Mouse (Mus musculus) CH12.LX (cell line): ENCODE results near the gene Scn3b. TPM values are rescaled to one million over a fixed set of nuclear protein-coding genes. Genes with fewer than 3 reads are reported as not detected.
A peak's percentile ranks its signal among the peaks of the same experiment; 100 is the strongest.

ENCODE experiments used
- DNase-seq: peaks from one replicate; pipeline ENCODE4 v3.0.0-alpha.2; 2013; ENCODE audit errors: extremely low read depth
- H3K27ac ChIP-seq: 2 replicates; pipeline ENCODE4 v1.5.1; 2012; ENCODE audit warnings: low read depth, mild to moderate bottlenecking, control low read depth, moderate library complexity; ENCODE audit not compliant: insufficient read depth
- H3K27me3 ChIP-seq: replicated peaks from 2 replicates; pipeline ENCODE3; 2012; ENCODE audit warnings: inconsistent platforms
- H3K36me3 ChIP-seq, 2 experiments: replicated peaks in 1 of 2; 2 replicates each; pipeline versions ENCODE3 to v1.6.1; 2012; ENCODE audit warnings: inconsistent platforms in 1 of 2, low read length in 1 of 2, mild to moderate bottlenecking in 1 of 2, mixed read lengths in 1 of 2, moderate library complexity in 1 of 2; ENCODE audit not compliant: control insufficient read depth in 1 of 2, insufficient read depth in 1 of 2
- H3K4me1 ChIP-seq, 2 experiments: 2 replicates each; pipeline ENCODE4 v1.6.1; 2012; ENCODE audit warnings: inconsistent platforms in 1 of 2, moderate library complexity in 1 of 2; ENCODE audit not compliant: insufficient read depth in 2 of 2, control insufficient read depth in 1 of 2
- H3K4me2 ChIP-seq: 2 replicates; pipeline ENCODE4 v1.6.1; 2012; ENCODE audit warnings: low read depth, mild to moderate bottlenecking, control low read depth; ENCODE audit not compliant: poor library complexity, insufficient read depth, severe bottlenecking
- H3K4me3 ChIP-seq, 3 experiments: fragments of 150-350 bp in 1 of 3; sonication (generic) in 1 of 3; replicated peaks in 1 of 3; 2 replicates each; pipeline versions ENCODE3 to v1.5.1; 2011 to 2012; ENCODE audit warnings: low read depth in 2 of 3, low read length in 2 of 3, mild to moderate bottlenecking in 2 of 3, moderate library complexity in 2 of 3, control low read depth in 1 of 3, improper control_type of control experiment in 1 of 3, inconsistent platforms in 1 of 3, mixed read lengths in 1 of 3; ENCODE audit not compliant: poor library complexity in 1 of 3
- H3K79me2 ChIP-seq: replicated peaks from 2 replicates; pipeline ENCODE4 v1.6.1; 2012; ENCODE audit warnings: mild to moderate bottlenecking, moderate library complexity; ENCODE audit not compliant: control insufficient read depth, poor library complexity, insufficient read depth, severe bottlenecking; ENCODE audit errors: extremely low read depth
- H3K9ac ChIP-seq: 2 replicates; pipeline ENCODE4 v1.6.1; 2012; ENCODE audit warnings: low read depth, mild to moderate bottlenecking, control low read depth, moderate library complexity; ENCODE audit not compliant: insufficient read depth
- H3K9me3 ChIP-seq: replicated peaks from 2 replicates; pipeline ENCODE3; 2012; ENCODE audit warnings: low read length, inconsistent platforms, mixed read lengths
- BHLHE40 ChIP-seq: IDR thresholded peaks from 2 replicates; pipeline ENCODE4 v1.6.1; 2011; ENCODE audit warnings: mild to moderate bottlenecking, low read depth, low read length, improper control_type of control experiment
- CHD1 ChIP-seq: IDR thresholded peaks from 2 replicates; pipeline ENCODE4 v1.6.1; 2012; ENCODE audit warnings: low read depth, low read length, improper control_type of control experiment, inconsistent platforms
- CHD2 ChIP-seq: IDR thresholded peaks from 2 replicates; pipeline ENCODE4 v1.6.1; 2011; ENCODE audit warnings: low read length, improper control_type of control experiment
- CTCF ChIP-seq, 2 experiments: IDR thresholded peaks in 1 of 2; conservative IDR thresholded peaks in 1 of 2; 2 replicates each; pipeline ENCODE4 v1.5.1; 2011 to 2012; ENCODE audit warnings: low read depth in 2 of 2, low read length in 2 of 2, improper control_type of control experiment in 1 of 2, inconsistent platforms in 1 of 2, mild to moderate bottlenecking in 1 of 2, moderate library complexity in 1 of 2
- GABPA ChIP-seq: IDR thresholded peaks from 2 replicates; pipeline ENCODE4 v1.6.1; 2012; ENCODE audit warnings: low read depth, low read length, improper control_type of control experiment, inconsistent platforms; ENCODE audit not compliant: insufficient replicate concordance
- IRF4 ChIP-seq: IDR thresholded peaks from 2 replicates; pipeline ENCODE4 v1.6.1; 2014; ENCODE audit warnings: low read depth, mild to moderate bottlenecking, inconsistent platforms, low read length, improper control_type of control experiment
- JUN ChIP-seq: IDR thresholded peaks from 2 replicates; pipeline ENCODE4 v1.6.1; 2011; ENCODE audit warnings: low read depth, mild to moderate bottlenecking, low read length, improper control_type of control experiment, moderate library complexity; ENCODE audit not compliant: insufficient read depth
- MAFK ChIP-seq: IDR thresholded peaks from 2 replicates; pipeline ENCODE4 v1.6.1; 2011; ENCODE audit warnings: low read length, improper control_type of control experiment; ENCODE audit not compliant: insufficient replicate concordance
- MAX ChIP-seq: IDR thresholded peaks from 2 replicates; pipeline ENCODE4 v1.6.1; 2011; ENCODE audit warnings: low read length, improper control_type of control experiment
- MEF2A ChIP-seq: IDR thresholded peaks from 2 replicates; pipeline ENCODE4 v1.6.1; 2014; ENCODE audit warnings: low read depth, mild to moderate bottlenecking, inconsistent platforms, low read length, improper control_type of control experiment, borderline replicate concordance
- MXI1 ChIP-seq: IDR thresholded peaks from 2 replicates; pipeline ENCODE4 v1.6.1; 2011; ENCODE audit warnings: mild to moderate bottlenecking, low read depth, low read length, improper control_type of control experiment
- MYC ChIP-seq: IDR thresholded peaks from 2 replicates; pipeline ENCODE4 v1.6.1; 2011; ENCODE audit warnings: low read depth, mild to moderate bottlenecking, improper control_type of control experiment, low read length
- NRF1 ChIP-seq: IDR thresholded peaks from 2 replicates; pipeline ENCODE4 v1.6.1; 2014; ENCODE audit warnings: low read depth, mild to moderate bottlenecking, inconsistent platforms, low read length, improper control_type of control experiment, moderate library complexity
- PAX5 ChIP-seq: IDR thresholded peaks from 2 replicates; pipeline ENCODE4 v1.6.1; 2012; ENCODE audit warnings: low read length, inconsistent platforms, mixed read lengths
- RAD21 ChIP-seq: IDR thresholded peaks from 2 replicates; pipeline ENCODE4 v1.6.1; 2011; ENCODE audit warnings: low read depth, mild to moderate bottlenecking, low read length, improper control_type of control experiment, moderate library complexity
- RCOR1 ChIP-seq: conservative IDR thresholded peaks from 2 replicates; pipeline ENCODE4 v1.6.1; 2012; ENCODE audit warnings: low read depth, mild to moderate bottlenecking, inconsistent platforms, low read length, improper control_type of control experiment
- SMC3 ChIP-seq: IDR thresholded peaks from 2 replicates; pipeline ENCODE4 v1.6.1; 2011; ENCODE audit warnings: low read depth, low read length, improper control_type of control experiment
- USF2 ChIP-seq: conservative IDR thresholded peaks from 2 replicates; pipeline ENCODE4 v1.6.1; 2011; ENCODE audit warnings: low read depth, low read length, improper control_type of control experiment
- ZC3H11A ChIP-seq: IDR thresholded peaks from 2 replicates; pipeline ENCODE4 v1.6.1; 2012; ENCODE audit warnings: low read depth, mild to moderate bottlenecking, inconsistent platforms, low read length, improper control_type of control experiment
- ZKSCAN1 ChIP-seq: IDR thresholded peaks from 2 replicates; pipeline ENCODE4 v1.6.1; 2012; ENCODE audit warnings: low read depth, inconsistent platforms, low read length, improper control_type of control experiment, borderline replicate concordance
- ZMIZ1 ChIP-seq: IDR thresholded peaks from 2 replicates; pipeline ENCODE4 v1.6.1; 2012; ENCODE audit warnings: low read depth, mild to moderate bottlenecking, inconsistent platforms, low read length, improper control_type of control experiment
- dilution Hi-C: fragments of 300-500 bp; cut with MboI; formaldehyde crosslinking; loops from 2 replicates; pipeline ENCODE4 v1.14.3; 2020; ENCODE audit warnings: low sequenced_read_pairs; ENCODE audit not compliant: extremely low pct_unique_long_range_greater_than_20kb, extremely low pct_ligation_motif_present
- in situ Hi-C: fragments of 300-500 bp; cut with MboI; formaldehyde crosslinking; loops from 3 replicates; pipeline ENCODE4 v1.14.3; 2019; ENCODE audit warnings: low sequenced_read_pairs, low pct_ligation_motif_present, low pct_unique_long_range_greater_than_20kb, mixed read lengths
- polyA plus RNA-seq: library from polyadenylated mRNA; unstranded; fragments of >175 nt; gene quantifications from 2 replicates; pipeline ENCODE4 v1.2.1, GENCODE M21; 2012; ENCODE audit warnings: low read depth; ENCODE audit not compliant: insufficient read length
- total RNA-seq, 2 experiments: library from RNA; depleted of rRNA; stranded (reverse); fragments of 300-350 nt in 1 of 2; fragments of >200 nt in 1 of 2; gene quantifications; 2 replicates each; pipeline ENCODE4 v1.2.3; 2012 to 2014

The Scn3b gene
- total and polyA plus RNA-seq, 3 experiments: 0.08 to 0.34 TPM; not detected in 1

DNA sequence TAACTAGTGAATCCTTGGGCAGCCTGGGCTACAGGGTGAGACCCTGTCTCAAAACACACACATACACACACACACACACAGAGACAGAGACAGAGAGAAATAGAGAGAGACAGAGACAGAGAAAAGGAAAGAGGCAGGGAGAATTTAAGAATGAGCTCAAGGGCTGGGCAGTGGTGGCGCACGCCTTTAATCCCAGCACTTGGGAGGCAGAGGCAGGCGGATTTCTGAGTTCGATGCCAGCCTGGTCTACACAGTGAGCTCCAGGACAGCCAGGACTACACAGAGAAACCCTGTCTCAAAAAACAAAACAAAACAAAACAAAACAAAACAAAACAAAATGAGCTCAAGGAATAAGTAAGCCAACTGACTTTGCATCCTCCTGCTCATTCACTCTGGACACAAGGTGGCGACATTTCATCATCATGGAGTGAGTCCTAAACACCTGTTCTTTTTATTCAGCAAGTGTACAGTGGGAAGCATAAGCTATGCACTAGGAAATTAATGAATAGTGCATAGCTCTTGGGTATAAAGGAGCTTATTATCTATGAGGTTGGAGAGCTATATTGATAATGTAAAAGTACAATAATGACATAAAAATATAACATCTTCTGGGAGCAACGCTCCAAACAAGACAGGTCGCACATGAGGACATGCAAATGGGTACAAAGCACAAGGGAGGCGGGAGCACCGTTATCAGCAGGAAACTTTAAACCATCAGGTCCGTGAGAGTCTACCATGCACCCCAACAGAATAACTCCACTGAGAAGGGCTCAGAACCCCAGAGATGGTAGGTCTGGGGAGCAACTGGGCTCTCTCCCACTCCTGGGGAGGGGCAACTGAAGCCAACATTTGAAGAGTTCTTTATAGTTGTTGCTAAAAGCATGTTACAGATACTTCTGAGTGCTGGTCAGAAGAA lies 40.9 kb upstream of the Scn3b start:
- Histone ChIP-seq H3K36me3 (no peaks in the 10 kb centered on the region), H3K4me3 (no peak overlapping the region), H3K79me2 (no peaks in the 10 kb centered on the region), H3K4me2 (no peak overlapping the region), H3K4me1 (peaks cover 2 to 3% of the 10 kb centered on the region in 2 experiments; a peak in 1 of 4 replicates), H3K27ac (no peak overlapping the region), H3K9me3 (peaks cover 3% of the 10 kb centered on the region), H3K9ac (no peak overlapping the region), H3K27me3 (no peaks in the 10 kb centered on the region)
- dilution Hi-C loops: no loop called here
- TF ChIP-seq IRF4 (no peak), ZC3H11A (peak; percentile 38), CTCF (conservative IDR thresholded peaks at IDR 0.05 in 1 of 2, IDR thresholded peaks at IDR 0.05 in 1 of 2; ENCODE audit: low read depth in 2 of 2, low read length in 2 of 2) (peak; percentile 75 to 88), BHLHE40 (no peak), ZKSCAN1 (no peak), ZMIZ1 (no peak), SMC3 (peak; percentile 82), MAFK (no peak), NRF1 (no peak), RAD21 (peak; percentile 84)
- DNase-seq: peak; percentile 69
- in situ Hi-C loops: loop anchor here (5.0 to 25.0 kb wide), 3 partner anchors 99 to 359 kb away; no protein-coding TSS in a partner anchor

DNA sequence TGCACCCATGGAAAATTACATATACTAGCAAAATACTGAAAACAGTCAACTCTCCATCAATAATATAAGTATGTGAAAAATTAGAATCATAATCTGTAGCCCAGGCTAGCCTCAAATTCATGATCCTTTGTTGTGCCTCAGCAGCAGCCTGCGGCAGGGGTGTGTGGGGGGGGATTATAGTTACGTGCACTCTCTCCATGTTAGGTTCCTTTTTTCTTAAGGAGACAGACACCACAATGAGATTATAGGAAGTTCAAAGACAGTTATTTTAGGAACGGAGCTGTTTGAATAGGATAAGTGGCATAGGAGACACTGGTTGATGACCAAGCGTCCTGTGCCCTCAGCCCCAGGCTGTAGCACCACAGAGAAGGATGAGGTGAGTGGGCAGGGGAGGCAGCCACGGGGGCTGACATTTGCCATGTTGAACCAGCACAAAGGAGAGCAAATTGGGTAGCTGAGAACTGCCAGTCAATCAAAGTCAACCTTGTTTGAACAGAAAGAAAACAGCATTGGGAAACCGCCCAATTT lies 40.1 kb upstream of the Scn3b start:
- dilution Hi-C loops: no loop called here
- DNase-seq: no peak
- no peaks in the 10 kb centered on the region for H3K79me2 ChIP-seq
- H3K27ac ChIP-seq: no peak overlapping the region
- in situ Hi-C loops: loop anchor here (5.0 to 25.0 kb wide), 3 partner anchors 98 to 358 kb away; no protein-coding TSS in a partner anchor
- TF ChIP-seq GABPA (no peak), SMC3 (no peak), CHD1 (no peak), JUN (no peak), PAX5 (no peak), USF2 (no peak), IRF4 (no peak), MAX (no peak), CHD2 (no peak), RCOR1 (no peak), MEF2A (no peak), MXI1 (no peak), MYC (no peak)
- no peaks in the 10 kb centered on the region for H3K27me3 ChIP-seq
- H3K4me1 ChIP-seq: 0 out of 4 replicates have a peak, but pooled peaks cover 0 to 2% of the 10 kb centered on the region in 2 experiments
- no peak overlapping the region for H3K4me2 ChIP-seq
- peaks cover 3% of the 10 kb centered on the region for H3K9me3 ChIP-seq
- H3K36me3 ChIP-seq: no peaks in the 10 kb centered on the region
- H3K9ac ChIP-seq: no peak overlapping the region
- H3K4me3 ChIP-seq: no peak overlapping the region
